Mouse (Mus musculus): ENCODE results near the gene Dhx35.

Gene Dhx35

GRCm38 (mm10) chr2:158803575-158803974 is 9.0 kb downstream of the Dhx35 start:
- DNase-seq (ENCODE audit: low read depth, low spot score): no peak

- no peak for DNase-seq (ENCODE audit: low read depth, low spot score)
Observed at GRCm38 (mm10) chr2:158815686-158816085, 21.1 kb downstream of the Dhx35 start.

- no peak for DNase-seq (ENCODE audit: low read depth, low spot score)
Observed at GRCm38 (mm10) chr2:158816239-158816638, 21.6 kb downstream of the Dhx35 start.

GRCm38 (mm10) chr2:158817708-158818107 is 23.1 kb downstream of the Dhx35 start:
- DNase-seq (ENCODE audit: low read depth, low spot score): no peak

- DNase-seq (ENCODE audit: low read depth, low spot score): no peak
Observed at GRCm38 (mm10) chr2:158828124-158828523, 33.5 kb downstream of the Dhx35 start.

- DNase-seq (ENCODE audit: low read depth, low spot score): no peak
Observed at GRCm38 (mm10) chr2:158829746-158830145, 35.1 kb downstream of the Dhx35 start.

GRCm38 (mm10) chr2:158833221-158833620 is 38.6 kb downstream of the Dhx35 start:
- no peak for DNase-seq (ENCODE audit: low read depth, low spot score)

GRCm38 (mm10) chr2:158833645-158834044 is 39.0 kb downstream of the Dhx35 start:
- no peak for DNase-seq (ENCODE audit: low read depth, low spot score)

- no peak for DNase-seq (ENCODE audit: low read depth, low spot score)
Observed at GRCm38 (mm10) chr2:158843287-158843686, 48.7 kb downstream of the Dhx35 start.

GRCm38 (mm10) chr2:158845031-158845430 is 50.4 kb downstream of the Dhx35 start:
- no peak for DNase-seq (ENCODE audit: low read depth, low spot score)

GRCm38 (mm10) chr2:158846208-158846607 is 51.6 kb downstream of the Dhx35 start:
- no peak for DNase-seq (ENCODE audit: low read depth, low spot score)

- no peak for DNase-seq (ENCODE audit: low read depth, low spot score)
Observed at GRCm38 (mm10) chr2:158847991-158848390, 53.4 kb downstream of the Dhx35 start.

- DNase-seq (ENCODE audit: low read depth, low spot score): no peak
Observed at GRCm38 (mm10) chr2:158849416-158849815, 54.8 kb downstream of the Dhx35 start.

GRCm38 (mm10) chr2:158852579-158852978 is 58.0 kb downstream of the Dhx35 start:
- no peak for DNase-seq (ENCODE audit: low read depth, low spot score)

GRCm38 (mm10) chr2:158856896-158857499 is 62.4 kb downstream of the Dhx35 start:
- no peak for DNase-seq (ENCODE audit: low read depth, low spot score)

GRCm38 (mm10) chr2:158857579-158857978 is 63.0 kb downstream of the Dhx35 start:
- DNase-seq (ENCODE audit: low read depth, low spot score): no peak

- no peak for DNase-seq (ENCODE audit: low read depth, low spot score)
Observed at GRCm38 (mm10) chr2:158861115-158861514, 66.5 kb downstream of the Dhx35 start.

GRCm38 (mm10) chr2:158863341-158864125 is 68.9 kb downstream of the Dhx35 start:
- DNase-seq (ENCODE audit: low read depth, low spot score): no peak

GRCm38 (mm10) chr2:158864126-158864458 is 69.5 kb downstream of the Dhx35 start:
- DNase-seq (ENCODE audit: low read depth, low spot score): no peak

GRCm38 (mm10) chr2:158865358-158865757 is 70.8 kb downstream of the Dhx35 start:
- DNase-seq (ENCODE audit: low read depth, low spot score): peak; percentile 65

- peak; percentile 24 for DNase-seq (ENCODE audit: low read depth, low spot score)
Observed at GRCm38 (mm10) chr2:158886571-158886970, 92.0 kb downstream of the Dhx35 start.

- DNase-seq (ENCODE audit: low read depth, low spot score): no peak
Observed at GRCm38 (mm10) chr2:158888531-158888930, 93.9 kb downstream of the Dhx35 start.

- DNase-seq (ENCODE audit: low read depth, low spot score): no peak
Observed at GRCm38 (mm10) chr2:158889201-158889600, 94.6 kb downstream of the Dhx35 start.

All from WW6 (cell line).